ENCODE assay signal across 8 mouse cellular contexts in genomic region chr1:193201383-193201778, GRCm38 (mm10). TPM values are rescaled to one million over a fixed set of nuclear protein-coding genes. Genes with fewer than 3 reads are reported as not detected.
DNase-seq lines count a peak whose midpoint lies in the region; ATAC-seq lines count a peak whose summit lies in the region.

Gene Traf3ip3 (minus strand): TSS chr1:193201703.

- H3K27me3 ChIP-seq in midbrain, embryonic 11.5 days (ENCODE audit: control insufficient read depth, insufficient read depth, low read length) = no peaks in the 10 kb centered on the region
- H3K27me3 ChIP-seq in midbrain, embryonic 14.5 days (ENCODE audit: control insufficient read depth, insufficient read depth, low read length) = no peaks in the 10 kb centered on the region

- H3K9ac ChIP-seq in midbrain, embryonic 11.5 days (ENCODE audit: low read length) = no peak within 1 kb of the TSS
- H3K9ac ChIP-seq in midbrain, embryonic 14.5 days (replicated peaks; ENCODE audit: low read length) = no peak within 1 kb of the TSS

- no peaks in the 10 kb centered on the region for H3K36me3 ChIP-seq in midbrain, embryonic 11.5 days (ENCODE audit: control insufficient read depth, insufficient read depth, low read length)
- no peaks in the 10 kb centered on the region for H3K36me3 ChIP-seq in midbrain, embryonic 14.5 days (ENCODE audit: control insufficient read depth, insufficient read depth, low read length)

- H3K27ac ChIP-seq in midbrain, embryonic 11.5 days (ENCODE audit: low read depth, low read length) = no peak within 1 kb of the TSS
- H3K27ac ChIP-seq in midbrain, embryonic 14.5 days (replicated peaks; ENCODE audit: low read depth, low read length) = no peak within 1 kb of the TSS

- DNase-seq in midbrain, embryonic 11.5 days (ENCODE audit: low spot score, missing footprints) = peak; percentile 49
- DNase-seq in midbrain, embryonic 14.5 days = no peak
- DNase-seq in thymus, postnatal 36 days = peak; percentile 79 to 88
- DNase-seq in cerebellum, postnatal 14 days = no peak
- DNase-seq in cerebellum, adult 9-10 months = no peak
- no peak for DNase-seq in cerebellum, postnatal 25 days

- 70% methylated on average over 5 of the region's 5 CpGs for WGBS in midbrain, embryonic 11.5 days
- WGBS in midbrain, embryonic 14.5 days = 70% methylated on average over 5 of the region's 5 CpGs

- no peak within 1 kb of the TSS for H3K4me3 ChIP-seq in midbrain, embryonic 11.5 days (ENCODE audit: low read depth, low read length)
- no peak within 1 kb of the TSS for H3K4me3 ChIP-seq in midbrain, embryonic 14.5 days (replicated peaks; ENCODE audit: low read depth, low read length)

- no peak within 1 kb of the TSS for H3K4me2 ChIP-seq in midbrain, embryonic 11.5 days
- no peak within 1 kb of the TSS for H3K4me2 ChIP-seq in midbrain, embryonic 14.5 days (ENCODE audit: low read length)

- no peaks in the 10 kb centered on the region for H3K9me3 ChIP-seq in midbrain, embryonic 11.5 days (ENCODE audit: control insufficient read depth, low read length)
- H3K9me3 ChIP-seq in midbrain, embryonic 14.5 days (ENCODE audit: control insufficient read depth, low read length) = no peaks in the 10 kb centered on the region

- no peaks in the 10 kb centered on the region for H3K4me1 ChIP-seq in midbrain, embryonic 11.5 days (ENCODE audit: control insufficient read depth, insufficient read depth, low read length)
- H3K4me1 ChIP-seq in midbrain, embryonic 14.5 days (ENCODE audit: control insufficient read depth, insufficient read depth, low read length) = no peaks in the 10 kb centered on the region

- no peak for ATAC-seq in midbrain, embryonic 11.5 days (ENCODE audit: low FRiP score)
- no peak for ATAC-seq in midbrain, embryonic 14.5 days (ENCODE audit: low FRiP score, low TSS enrichment)
- ATAC-seq in inflammation-experienced regulatory T-cells, adult 6 months = peak; percentile 91
- peak; percentile 86 for ATAC-seq in megakaryocyte progenitor cell, adult 5-6 weeks (replicated peaks; ENCODE audit: poor library complexity)

RNA-seq across cellular contexts. Expression of gene Traf3ip3, which starts in this region (rescaled TPM):
- polyA plus RNA-seq in midbrain, embryonic 11.5 days (2014; fragmentation: Nextera tagmentation; extraction: Ambion mirVana) = 0.77 and 1.4 TPM in 2 replicates
- 0.32 and 1.4 TPM in 2 replicates for polyA plus RNA-seq in midbrain, embryonic 14.5 days (2014; fragmentation: Nextera tagmentation; extraction: Ambion mirVana)
- 100 to 1,000 TPM; 208 to 375 (median 335) TPM for polyA plus RNA-seq in inflammation-experienced regulatory T-cells, adult 6 months (2017; shearing (Covaris generic))
- 40.9 and 44.1 TPM in 2 replicates for total RNA-seq in megakaryocyte progenitor cell, adult 5-6 weeks (2015)
- total RNA-seq in megakaryocyte progenitor cell, adult 5-6 weeks (2017) = 75.9 and 85.8 TPM in 2 replicates

Comparison
In these comparisons a context has a peak if more than half of its experiments do, and no peak if none do; other contexts are left out.
1. RNA of gene Traf3ip3 (polyA plus RNA-seq): 208 to 375 TPM in inflammation-experienced regulatory T-cells, adult 6 months; 0.32 to 1.4 TPM in midbrain, embryonic 14.5 days and 0.77 to 1.4 TPM in midbrain, embryonic 11.5 days; every median in the first group is over 10 times any median in the second.
2. DNase-seq: peak in midbrain, embryonic 11.5 days (single experiment) and thymus, postnatal 36 days (2 of 2); none in midbrain, embryonic 14.5 days (single experiment), cerebellum, postnatal 14 days (0 of 2), cerebellum, adult 9-10 months (single experiment) and cerebellum, postnatal 25 days (0 of 2).
3. ATAC-seq: peak in inflammation-experienced regulatory T-cells, adult 6 months (single experiment) and megakaryocyte progenitor cell, adult 5-6 weeks (single experiment); none in midbrain, embryonic 11.5 days (single experiment) and midbrain, embryonic 14.5 days (single experiment).